ENCODE assay signal across 15 mouse cellular contexts in genomic region chr19:25608206-25608580, GRCm38 (mm10). TPM values are rescaled to one million over a fixed set of nuclear protein-coding genes. Genes with fewer than 3 reads are reported as not detected.
"Had no signal": no experiment of that assay in that cellular context is flagged by ENCODE, and none has a peak within 500 bp of the region (broad histone marks: within the 10 kb centered on the region; RNA-seq: fewer than 3 reads in every experiment).

No protein-coding gene starts in this region.

- H3K27ac ChIP-seq: limb, embryonic 13.5 days; liver, embryonic 15.5 days; midbrain, embryonic 12.5 days; stomach, postnatal 0 days had no signal

- H3K4me3 ChIP-seq: limb, embryonic 13.5 days; liver, embryonic 15.5 days; midbrain, embryonic 12.5 days had no signal

- H3K36me3 ChIP-seq: limb, embryonic 13.5 days; liver, embryonic 15.5 days; midbrain, embryonic 12.5 days had no signal

- ATAC-seq: lung, postnatal 0 days had no signal

- DNase-seq: kidney, adult 8-10 months; kidney, postnatal 25 days; lung, adult 2 months; lung, postnatal 4 days; right cerebral cortex, adult 18-20 months; thymus, postnatal 4 days had no signal

- H3K9me3 ChIP-seq: limb, embryonic 13.5 days; liver, embryonic 15.5 days; midbrain, embryonic 12.5 days had no signal

- H3K9ac ChIP-seq: limb, embryonic 13.5 days; liver, embryonic 15.5 days; midbrain, embryonic 12.5 days had no signal

- H3K4me2 ChIP-seq: limb, embryonic 13.5 days; liver, embryonic 15.5 days; midbrain, embryonic 12.5 days had no signal

RNA-seq across cellular contexts. Expression of gene Dmrt3, which starts 1.9 kb away (rescaled TPM):
- total RNA-seq: left cerebral cortex, adult 8-10 months; liver, adult 2 months; megakaryocyte, adult 5-6 weeks had no signal
- polyA plus RNA-seq: kidney, embryonic 16.5 days; liver, adult 2 months; liver, embryonic 15.5 days had no signal
